Mouse (Mus musculus) embryonic fibroblast, embryonic 13.5 days (primary cell): ENCODE results near the gene Nkd1.

Experiments
- CTCF ChIP-seq: IDR thresholded peaks from 2 replicates; pipeline ENCODE4 v1.5.1; 2011; ENCODE audit warnings: mild to moderate bottlenecking, control low read depth, low read length, moderate library complexity, borderline replicate concordance; ENCODE audit not compliant: insufficient read depth
- POLR2A ChIP-seq: IDR thresholded peaks from 2 replicates; pipeline ENCODE4 v1.6.1; 2011; ENCODE audit warnings: low read depth, mild to moderate bottlenecking, control low read depth, low read length, moderate library complexity

GRCm38 (mm10) chr8:88566119-88566518 lies 45.0 kb downstream of the Nkd1 start:
- TF ChIP-seq POLR2A (no peak), CTCF (no peak)
